Mouse (Mus musculus): ENCODE measurements at regions not wholly inside any gene's neighbourhood (a gene's known extent, or its start where the extent isn't known, plus 50 kb on each side); places are given as distances from the start of the nearest gene placed in this dataset.
"Not testable (repeated sequence)": the region's sequence is repeated elsewhere in the genome, so short reads cannot be mapped to it uniquely, and the experiment has no call there.

DNA sequence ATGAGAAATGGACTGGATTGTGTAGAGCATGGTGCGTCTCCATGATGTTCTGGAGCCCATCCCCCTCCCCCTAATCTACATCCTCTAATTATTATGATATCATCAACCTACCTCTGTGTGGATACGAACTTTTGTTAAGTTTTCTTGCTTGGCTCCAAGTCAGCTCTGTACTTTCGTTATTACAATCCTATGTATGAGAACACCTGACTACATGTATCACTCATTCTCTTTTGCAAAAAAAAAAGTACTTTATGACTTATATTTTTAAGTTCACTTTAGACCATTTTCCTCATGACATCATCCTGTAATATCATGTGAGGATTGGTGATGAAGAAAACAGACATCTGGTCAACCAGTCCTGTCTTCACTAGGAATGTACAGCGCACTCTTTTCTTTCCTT lies 175.7 kb upstream of the Sulf2 start:
- no peak for DNase-seq (ENCODE audit: extremely low spot score in 1 of 2, low spot score in 1 of 2)

- no peak for DNase-seq (ENCODE audit: extremely low spot score in 1 of 2, low spot score in 1 of 2)
Measured at GRCm38 (mm10) chr2:166330364-166330763, 174.9 kb upstream of the Sulf2 start.

- no peak for DNase-seq (ENCODE audit: extremely low spot score in 1 of 2, low spot score in 1 of 2)
Measured at GRCm38 (mm10) chr2:166329556-166330340, 174.3 kb upstream of the Sulf2 start.

DNA sequence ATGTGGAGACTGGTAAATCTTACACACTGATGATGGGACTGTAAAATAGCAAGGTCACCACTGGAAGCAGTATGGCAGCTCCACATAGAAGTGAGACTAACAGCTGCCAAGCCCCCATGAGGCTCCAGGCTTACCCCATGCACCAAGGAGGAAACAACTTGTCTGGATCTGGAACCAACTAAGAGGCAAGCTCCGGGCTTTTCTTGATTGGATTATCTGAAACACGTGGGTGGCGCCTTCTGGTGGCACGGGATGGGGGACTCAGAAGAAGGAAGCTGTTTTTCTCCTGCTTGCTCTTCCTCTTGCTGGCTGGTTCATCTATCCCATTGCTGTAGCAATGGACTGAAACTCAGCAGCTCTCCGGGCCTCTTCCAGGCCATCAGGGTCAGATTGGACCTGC lies 171.5 kb upstream of the Sulf2 start:
- no peak for DNase-seq (ENCODE audit: extremely low spot score in 1 of 2, low spot score in 1 of 2)

- no peak for DNase-seq (ENCODE audit: extremely low spot score in 1 of 2, low spot score in 1 of 2)
Measured at GRCm38 (mm10) chr2:166324954-166325353, 169.5 kb upstream of the Sulf2 start.

DNA sequence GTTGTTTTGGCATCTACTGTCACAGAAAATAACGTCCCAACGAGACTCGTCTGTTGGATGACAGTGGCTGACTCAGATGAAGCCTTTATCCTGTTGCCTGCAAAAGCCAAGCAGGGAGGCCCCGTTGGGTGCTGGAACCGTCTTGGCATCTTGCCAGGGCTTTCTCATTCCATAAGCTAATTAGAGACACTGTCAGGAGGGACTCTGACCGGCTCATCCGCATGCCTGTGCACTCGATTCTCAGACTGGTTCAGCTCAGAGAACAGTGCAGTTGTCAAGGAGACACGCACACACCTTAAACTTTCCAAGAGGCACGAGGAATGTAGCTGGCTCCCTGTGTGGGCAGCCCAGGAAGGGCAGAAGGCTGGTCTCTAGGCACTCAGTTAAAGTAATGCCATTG lies 169.0 kb upstream of the Sulf2 start:
- peak in 1 of 2 experiments; percentile 60 for DNase-seq (ENCODE audit: extremely low spot score in 1 of 2, low spot score in 1 of 2)

GRCm38 (mm10) chr2:166322668-166323043 lies 167.2 kb upstream of the Sulf2 start:
- DNase-seq (ENCODE audit: extremely low spot score in 1 of 2, low spot score in 1 of 2): no peak

- no peak for DNase-seq (ENCODE audit: extremely low spot score in 1 of 2, low spot score in 1 of 2)
Measured at GRCm38 (mm10) chr2:166321992-166322667, 166.7 kb upstream of the Sulf2 start.

GRCm38 (mm10) chr2:166316409-166316916 lies 161.0 kb upstream of the Sulf2 start:
- DNase-seq (ENCODE audit: extremely low spot score in 1 of 2, low spot score in 1 of 2): no peak

DNA sequence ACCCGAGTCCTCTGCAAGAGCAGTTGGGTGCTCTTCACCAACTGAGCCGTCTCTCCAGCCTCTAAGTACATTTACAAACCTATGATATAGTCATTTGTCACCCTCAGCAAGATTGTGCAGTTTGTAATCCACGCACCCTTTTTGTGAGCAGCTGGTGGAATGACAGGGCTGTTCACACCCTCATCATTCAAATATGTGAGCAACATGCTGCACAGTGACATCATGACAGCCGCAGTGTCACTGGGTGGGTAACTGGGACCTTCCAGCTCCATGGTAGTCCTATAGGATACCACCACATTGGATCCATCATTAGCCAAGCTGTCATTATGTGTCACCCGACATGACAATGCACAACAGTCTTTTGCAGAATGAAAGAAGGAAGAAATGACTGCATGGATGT lies 155.0 kb upstream of the Sulf2 start:
- DNase-seq (ENCODE audit: extremely low spot score in 1 of 2, low spot score in 1 of 2): peak in 1 of 2 experiments; percentile 35

DNA sequence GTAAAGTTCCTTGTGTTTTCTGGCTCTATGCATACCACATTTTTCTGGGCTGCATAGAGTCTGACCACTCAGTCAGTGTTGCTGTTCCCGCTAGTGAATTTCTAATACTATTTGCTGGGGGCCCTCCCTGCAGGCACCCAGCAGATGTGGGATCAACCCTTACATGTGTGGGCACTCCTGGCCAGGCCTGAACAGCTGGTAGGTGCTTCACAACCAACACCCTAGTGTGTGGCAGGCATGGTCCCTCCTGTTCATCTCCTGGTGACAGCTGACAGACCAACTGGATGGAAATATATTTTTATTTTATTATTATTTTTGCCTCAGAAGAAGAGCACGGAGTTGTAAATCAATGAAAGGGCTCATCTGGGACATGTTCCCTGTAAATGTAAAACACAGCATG lies 154.4 kb upstream of the Sulf2 start:
- no peak for DNase-seq (ENCODE audit: extremely low spot score in 1 of 2, low spot score in 1 of 2)

GRCm38 (mm10) chr2:166307551-166307950 lies 152.1 kb upstream of the Sulf2 start:
- no peak for DNase-seq (ENCODE audit: extremely low spot score in 1 of 2, low spot score in 1 of 2)

GRCm38 (mm10) chr2:166305044-166306002 lies 149.9 kb upstream of the Sulf2 start:
- peak in 1 of 2 experiments; percentile 45 for DNase-seq (ENCODE audit: extremely low spot score in 1 of 2, low spot score in 1 of 2)

GRCm38 (mm10) chr2:166303854-166304253 lies 148.4 kb upstream of the Sulf2 start:
- no peak for DNase-seq (ENCODE audit: extremely low spot score in 1 of 2, low spot score in 1 of 2)

GRCm38 (mm10) chr2:166301161-166301560 lies 145.7 kb upstream of the Sulf2 start:
- DNase-seq (ENCODE audit: extremely low spot score in 1 of 2, low spot score in 1 of 2): peak in 1 of 2 experiments; percentile 56

- no peak for DNase-seq (ENCODE audit: extremely low spot score in 1 of 2, low spot score in 1 of 2)
Measured at GRCm38 (mm10) chr2:166294672-166295071, 139.2 kb upstream of the Sulf2 start.

GRCm38 (mm10) chr2:166292987-166293386 lies 137.5 kb upstream of the Sulf2 start:
- DNase-seq (ENCODE audit: extremely low spot score in 1 of 2, low spot score in 1 of 2): no peak

- DNase-seq (ENCODE audit: extremely low spot score in 1 of 2, low spot score in 1 of 2): no peak
Measured at GRCm38 (mm10) chr2:166291266-166291665, 135.8 kb upstream of the Sulf2 start.

- DNase-seq (ENCODE audit: extremely low spot score in 1 of 2, low spot score in 1 of 2): no peak
Measured at GRCm38 (mm10) chr2:166290826-166291225, 135.4 kb upstream of the Sulf2 start.

- DNase-seq (ENCODE audit: extremely low spot score in 1 of 2, low spot score in 1 of 2): no peak
Measured at GRCm38 (mm10) chr2:166289198-166289597, 133.7 kb upstream of the Sulf2 start.

- DNase-seq (ENCODE audit: extremely low spot score in 1 of 2, low spot score in 1 of 2): not testable (repeated sequence)
Measured at GRCm38 (mm10) chr2:166281137-166281536, 125.7 kb upstream of the Sulf2 start.
